Mouse (Mus musculus) frontal cortex, postnatal 36 days (tissue): Measurements from ENCODE around the gene Spag6.

Experiments used
- DNase-seq, 2 experiments: peaks; one replicate each; pipeline ENCODE4 v3.0.0; 2022; ENCODE audit warnings: low spot score in 2 of 2

Gene Spag6

DNA sequence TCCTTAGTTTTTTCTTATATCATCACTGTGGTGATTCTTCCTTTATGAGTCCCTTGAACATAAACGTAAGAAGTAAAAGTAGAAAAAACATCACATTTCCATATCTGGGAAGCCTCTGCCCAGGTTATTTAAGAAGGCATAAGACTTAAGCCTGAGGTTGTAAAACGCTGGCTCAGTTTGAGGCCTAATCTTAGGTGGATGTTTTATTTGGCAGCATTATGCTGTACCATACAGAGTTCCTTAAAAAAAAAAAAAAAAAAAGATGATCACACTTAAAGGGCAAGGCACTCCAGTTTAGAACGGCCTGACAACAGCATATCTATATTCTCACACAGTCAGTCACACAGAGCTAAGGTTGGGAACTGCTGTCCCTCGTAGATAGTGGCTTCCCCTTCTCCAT, 32.0 kb downstream of the Spag6 start:
- DNase-seq, result no peak

- DNase-seq, result no peak
Observed at GRCm38 (mm10) chr2:18731718-18732117, 37.9 kb downstream of the Spag6 start.

- no peak for DNase-seq
Observed at GRCm38 (mm10) chr2:18734394-18735127, 40.7 kb downstream of the Spag6 start.

DNA sequence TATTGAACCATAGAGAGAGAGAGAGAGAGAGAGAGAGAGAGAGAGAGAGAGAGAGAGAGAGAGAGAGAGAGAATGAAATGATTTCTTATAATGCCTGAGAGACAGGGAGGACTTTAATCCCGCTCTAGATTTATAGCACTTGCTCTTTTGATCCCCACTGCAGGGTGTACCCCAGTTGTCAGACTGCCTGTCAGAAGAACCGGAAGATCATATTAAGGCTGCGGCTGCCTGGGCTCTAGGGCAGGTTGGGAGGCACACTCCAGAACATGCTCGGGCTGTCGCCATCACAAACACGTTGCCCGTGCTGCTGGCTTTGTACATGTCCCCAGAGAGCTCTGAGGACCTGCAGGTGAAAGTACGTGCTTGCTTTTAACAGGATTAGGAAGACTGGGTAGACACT, 43.2 kb downstream of the Spag6 start:
- DNase-seq, result no peak

- no peak for DNase-seq
Observed at GRCm38 (mm10) chr2:18739216-18739615, 45.4 kb downstream of the Spag6 start.

DNA sequence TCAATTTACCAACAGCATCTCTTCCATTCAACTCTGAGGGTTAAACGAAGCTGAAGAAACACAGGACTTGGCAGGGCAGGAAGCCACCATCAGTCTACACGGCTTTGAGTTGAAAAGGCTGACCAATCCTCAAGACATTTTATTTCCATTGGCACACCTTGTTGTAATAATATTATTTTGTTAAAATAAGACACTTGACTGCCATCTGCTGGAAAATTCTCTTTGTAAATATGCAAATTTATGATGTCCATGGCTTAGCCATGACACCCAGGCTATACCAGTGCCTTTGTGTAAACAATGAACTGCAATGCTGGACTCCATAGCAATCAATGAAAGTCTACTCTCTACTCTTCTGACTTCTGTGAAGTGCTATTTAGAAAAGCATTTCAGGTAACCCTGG, 62.3 kb downstream of the Spag6 start:
- peak in 1 of 2 experiments; percentile 10 for DNase-seq

GRCm38 (mm10) chr2:18764846-18765245, 71.0 kb downstream of the Spag6 start:
- no peak for DNase-seq

- no peak for DNase-seq
Observed at GRCm38 (mm10) chr2:18765481-18766249, 71.8 kb downstream of the Spag6 start.

DNA sequence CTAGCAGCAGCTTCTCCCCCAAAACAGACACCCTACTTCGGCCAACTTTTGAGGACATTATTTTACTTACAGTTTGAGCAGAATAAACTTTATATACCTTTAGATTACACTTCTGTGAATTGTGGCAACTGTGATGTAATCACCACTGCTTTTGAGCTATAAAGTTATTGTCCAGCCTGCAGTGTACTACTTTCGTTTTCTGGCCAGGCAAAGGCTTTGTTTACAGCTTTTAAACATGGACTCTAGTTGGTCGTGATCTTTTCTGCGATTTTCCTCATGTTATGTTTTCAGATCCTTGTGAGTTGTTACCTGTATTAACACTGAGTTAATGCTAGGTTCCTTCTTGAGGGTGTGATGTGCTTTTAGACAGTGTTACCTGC, 72.6 kb downstream of the Spag6 start:
- no peak for DNase-seq

GRCm38 (mm10) chr2:18766821-18767541, 73.1 kb downstream of the Spag6 start:
- peak; percentile 74 for DNase-seq

GRCm38 (mm10) chr2:18768414-18768813, 74.6 kb downstream of the Spag6 start:
- DNase-seq, result no peak

GRCm38 (mm10) chr2:18772413-18772812, 78.6 kb downstream of the Spag6 start:
- peak in 1 of 2 experiments; percentile 25 for DNase-seq

DNA sequence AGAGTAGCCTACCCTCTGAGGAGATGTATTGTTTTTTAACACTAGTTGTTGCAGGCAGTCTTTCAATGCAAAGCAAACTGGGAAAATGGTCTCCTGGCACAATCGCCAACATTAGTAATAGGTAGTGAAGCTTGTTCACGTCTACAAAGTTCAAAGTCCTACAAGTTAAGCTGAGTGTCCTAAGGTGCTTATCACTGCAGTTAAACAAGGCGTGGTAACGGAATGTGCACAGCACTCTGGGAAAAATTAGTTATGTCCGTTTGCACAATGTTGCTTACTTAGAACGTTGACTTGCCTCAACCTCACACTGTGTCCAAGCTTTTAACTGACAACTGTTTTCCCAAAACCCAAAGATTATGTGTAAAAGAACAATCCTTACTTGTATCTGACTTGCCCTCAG, 80.5 kb downstream of the Spag6 start:
- DNase-seq, result no peak

DNA sequence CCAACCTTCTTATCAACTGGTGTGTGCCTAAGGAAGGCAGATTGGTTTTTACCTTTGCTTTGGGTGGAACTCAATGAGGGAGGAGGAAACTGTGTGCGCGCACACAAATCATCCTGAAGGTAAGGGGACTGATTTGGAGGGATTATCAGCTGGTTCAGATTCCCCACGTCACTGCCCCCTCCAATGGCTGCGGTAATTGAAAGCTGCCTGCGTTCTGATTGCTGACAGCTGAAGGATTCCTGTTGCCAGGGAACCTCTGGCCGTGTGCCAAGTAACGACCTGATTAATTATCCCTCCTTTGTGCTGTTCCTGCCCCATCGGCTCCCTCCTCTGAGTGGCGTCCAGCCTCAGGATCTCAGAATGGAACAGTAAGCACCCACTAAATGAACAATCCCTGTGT, 84.4 kb downstream of the Spag6 start:
- peak in 1 of 2 experiments; percentile 13 for DNase-seq

DNA sequence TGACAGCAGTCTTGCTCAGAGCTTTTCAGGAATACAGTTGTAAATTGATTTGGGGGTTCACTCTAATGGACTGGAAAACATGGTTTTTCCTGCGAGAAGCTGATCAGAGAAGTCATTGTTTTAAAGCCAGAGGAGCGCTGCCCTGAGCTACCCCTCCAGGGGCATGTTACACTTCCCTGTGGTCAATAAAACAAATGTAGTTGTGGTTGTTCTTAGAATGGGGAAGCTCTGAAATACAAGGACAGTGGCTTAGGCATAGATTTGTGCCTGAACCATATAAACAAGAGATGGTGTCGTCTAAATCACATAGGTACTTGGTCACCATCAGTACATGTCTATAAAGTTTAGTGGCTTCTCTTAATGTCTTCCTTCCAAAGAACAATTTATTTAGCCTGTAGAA, 86.0 kb downstream of the Spag6 start:
- no peak for DNase-seq

DNA sequence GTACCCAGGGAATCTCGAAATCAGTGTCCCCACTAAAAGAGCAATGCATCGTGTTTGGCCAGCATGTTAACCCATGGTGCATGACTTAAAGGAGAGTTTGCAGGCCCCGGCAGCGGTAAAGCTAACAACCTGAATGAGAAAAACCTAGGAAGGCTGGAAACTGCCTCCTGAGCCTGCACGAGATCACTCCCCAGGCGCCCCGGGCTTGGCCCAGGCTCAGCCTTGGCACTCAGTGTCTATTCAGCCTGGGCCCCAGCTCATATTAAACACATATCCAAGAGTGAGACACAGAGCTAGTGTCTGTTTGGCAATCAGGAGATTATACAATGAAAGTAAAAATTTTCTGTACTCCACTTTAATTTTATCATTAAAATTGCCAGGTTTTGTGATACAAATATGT, 87.5 kb downstream of the Spag6 start:
- no peak for DNase-seq

DNA sequence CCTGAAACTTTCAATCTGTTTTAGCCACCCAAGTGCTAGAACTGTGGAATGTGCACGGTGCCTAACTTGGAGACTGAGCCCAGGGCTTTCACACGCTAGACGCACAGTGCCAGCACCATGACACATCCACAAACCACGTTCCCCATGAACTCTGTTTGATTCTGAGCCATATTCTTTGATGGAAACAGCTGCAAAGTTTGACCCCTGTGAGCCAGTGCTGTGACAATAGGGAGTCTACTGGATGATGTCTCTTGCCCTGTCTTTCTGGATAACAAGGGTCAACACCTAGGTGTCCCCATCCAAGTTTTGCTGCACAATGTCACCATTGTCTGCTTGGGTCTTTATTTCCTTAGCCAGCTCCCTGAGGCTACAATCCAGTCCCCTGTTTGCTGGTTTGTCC, 100.4 kb downstream of the Spag6 start:
- DNase-seq, result no peak

DNA sequence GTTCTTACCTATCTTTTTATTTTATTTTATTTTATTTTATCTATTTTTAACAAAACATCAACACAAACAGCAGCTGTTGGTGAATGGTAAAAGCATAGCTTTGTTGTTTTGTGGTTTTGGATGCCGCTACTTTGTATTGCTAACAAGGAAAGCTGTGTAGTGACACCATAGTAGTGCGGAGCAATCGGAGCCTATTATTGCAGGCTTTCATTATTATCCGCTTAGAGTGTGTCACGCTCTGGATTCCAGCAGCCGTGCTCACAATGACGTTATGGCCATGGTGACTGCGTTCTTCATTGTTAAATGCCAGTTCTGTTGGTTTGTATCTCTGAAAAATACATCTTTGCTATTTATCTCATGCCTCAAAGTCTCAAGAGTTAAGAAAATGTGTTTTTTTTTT, 103.9 kb downstream of the Spag6 start:
- DNase-seq, result no peak

GRCm38 (mm10) chr2:18799265-18799965, 105.6 kb downstream of the Spag6 start:
- DNase-seq, result peak in 1 of 2 experiments; percentile 9
